Comparison of ENCODE assay signal across 9 mouse cellular contexts in the genomic region with DNA sequence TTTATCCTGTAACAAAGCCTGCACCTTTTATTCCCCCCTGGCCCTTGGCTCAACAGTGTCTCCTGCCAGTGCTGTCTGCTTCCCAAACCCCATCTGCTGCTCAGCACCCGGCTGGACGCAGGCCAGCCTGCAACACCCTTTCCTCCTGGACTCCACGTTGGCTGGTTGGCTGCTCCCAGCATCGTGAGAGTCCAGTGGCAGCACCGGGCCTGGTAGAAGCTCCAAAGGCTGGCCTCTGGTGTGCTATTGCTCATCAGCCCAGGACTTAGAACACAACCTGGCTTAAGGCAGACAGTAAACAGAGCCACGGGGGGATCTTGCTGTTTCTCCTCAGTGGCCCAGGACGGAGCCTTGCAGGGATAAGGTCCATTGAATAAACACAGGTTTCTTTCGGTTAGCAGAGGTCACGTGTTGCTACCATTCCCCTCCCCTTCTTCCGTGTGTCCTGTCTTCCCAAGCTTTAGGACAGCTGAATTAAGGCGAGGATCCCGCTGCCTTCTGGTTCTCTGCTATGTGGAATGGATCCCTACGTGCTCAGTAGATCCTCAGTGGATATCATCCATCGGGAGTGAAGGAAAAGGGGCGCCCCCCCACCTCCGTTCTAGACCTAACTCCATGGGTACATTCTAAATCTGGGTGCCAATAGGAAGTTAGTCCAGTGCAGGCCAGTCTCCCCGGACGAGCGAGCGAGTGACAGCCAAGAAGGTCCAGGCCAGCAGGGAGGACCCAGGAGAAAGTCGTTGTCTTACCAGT. TPM values are rescaled to one million over a fixed set of nuclear protein-coding genes. Genes with fewer than 3 reads are reported as not detected.
A peak's percentile ranks its signal among the peaks of the same experiment; 100 is the strongest.
DNase-seq lines count a peak whose midpoint lies in the region; ATAC-seq and TF ChIP-seq lines count a peak whose summit lies in the region.
"Had no signal": no experiment of that assay in that cellular context is flagged by ENCODE, and none has a peak within 500 bp of the region (broad histone marks: within the 10 kb centered on the region; RNA-seq: fewer than 3 reads in every experiment).

No protein-coding gene starts in this region.

- peak overlapping the region; percentile 33; the same call in 1 of the 2 replicates for H3K27ac ChIP-seq in embryonic facial prominence, embryonic 14.5 days (replicated peaks; ENCODE audit: low read depth, low read length)
- H3K27ac ChIP-seq in limb, embryonic 14.5 days (replicated peaks; ENCODE audit: low read depth, low read length): 0 out of 2 replicates have a peak overlapping the region, but pooled peaks have one; percentile 16
- H3K27ac ChIP-seq: embryonic facial prominence, embryonic 12.5 days had no signal

- ATAC-seq in embryonic facial prominence, embryonic 14.5 days (ENCODE audit: low read depth): no peak
- ATAC-seq in limb, embryonic 14.5 days (ENCODE audit: low FRiP score, low read depth): no peak

- H3K9me3 ChIP-seq in embryonic facial prominence, embryonic 14.5 days (ENCODE audit: control insufficient read depth, low read length): no peaks in the 10 kb centered on the region
- no peaks in the 10 kb centered on the region for H3K9me3 ChIP-seq in limb, embryonic 14.5 days (ENCODE audit: control insufficient read depth, low read length)
- H3K9me3 ChIP-seq: embryonic facial prominence, embryonic 12.5 days had no signal

- no peak overlapping the region for H3K4me3 ChIP-seq in embryonic facial prominence, embryonic 14.5 days (ENCODE audit: low read depth, low read length)
- no peak overlapping the region for H3K4me3 ChIP-seq in limb, embryonic 14.5 days (replicated peaks; ENCODE audit: low read length)
- H3K4me3 ChIP-seq: embryonic facial prominence, embryonic 12.5 days had no signal

- no peaks in the 10 kb centered on the region for H3K27me3 ChIP-seq in embryonic facial prominence, embryonic 14.5 days (replicated peaks; ENCODE audit: control insufficient read depth, insufficient read depth, low read length)
- no peaks in the 10 kb centered on the region for H3K27me3 ChIP-seq in limb, embryonic 14.5 days (ENCODE audit: control insufficient read depth, insufficient read depth, low read length)
- H3K27me3 ChIP-seq: embryonic facial prominence, embryonic 12.5 days had no signal

- WGBS in embryonic facial prominence, embryonic 14.5 days: 52% methylated on average over 21 of the region's 21 CpGs
- WGBS in limb, embryonic 14.5 days: 60% methylated on average over 21 of the region's 21 CpGs

- intact Hi-C loops in heart, postnatal 25 days (cut with DNase I): loop anchor here (2.0 kb wide), 1 partner anchor 15 kb away; no protein-coding TSS in a partner anchor

- H3K4me1 ChIP-seq in embryonic facial prominence, embryonic 14.5 days (ENCODE audit: control insufficient read depth, insufficient read depth, low read length): peaks cover 15% of the 10 kb centered on the region
- H3K4me1 ChIP-seq in limb, embryonic 14.5 days (ENCODE audit: control insufficient read depth, insufficient read depth, low read length): peaks cover 26% of the 10 kb centered on the region

- H3K4me2 ChIP-seq in embryonic facial prominence, embryonic 14.5 days (ENCODE audit: low read depth, low read length): no peak overlapping the region
- no peak overlapping the region for H3K4me2 ChIP-seq in limb, embryonic 14.5 days (replicated peaks; ENCODE audit: low read depth, low read length, severe bottlenecking)
- H3K4me2 ChIP-seq: embryonic facial prominence, embryonic 12.5 days had no signal

- peaks cover 31% of the 10 kb centered on the region; the same call in 1 of the 2 replicates for H3K36me3 ChIP-seq in embryonic facial prominence, embryonic 14.5 days (ENCODE audit: control insufficient read depth, insufficient read depth, low read length)
- peaks cover 25% of the 10 kb centered on the region for H3K36me3 ChIP-seq in limb, embryonic 14.5 days (ENCODE audit: control insufficient read depth, insufficient read depth, low read length)

- TF ChIP-seq POLR2A in limb, embryonic 14.5 days (IDR thresholded peaks at IDR 0.05; ENCODE audit: borderline replicate concordance, extremely low read depth, insufficient read depth, insufficient read length): no peak

- H3K9ac ChIP-seq in embryonic facial prominence, embryonic 14.5 days (ENCODE audit: low read depth, low read length): no peak overlapping the region
- no peak overlapping the region for H3K9ac ChIP-seq in limb, embryonic 14.5 days (ENCODE audit: low read depth, low read length, severe bottlenecking)

- DNase-seq in heart, adult 11 months: peak; percentile 98
- no peak for DNase-seq in heart, postnatal 25 days (ENCODE audit: low spot score)
- peak; percentile 26 for DNase-seq in embryonic facial prominence, embryonic 14.5 days (ENCODE audit: low spot score)
- peak; percentile 71 for DNase-seq in heart, postnatal 4 days
- no peak for DNase-seq in limb, embryonic 14.5 days (ENCODE audit: low spot score)
- DNase-seq in spleen, postnatal 36 days (ENCODE audit: low spot score in 2 of 2): no peak
- no peak for DNase-seq in right cerebral cortex, postnatal 4 days
- DNase-seq in adipocyte (ENCODE audit: low spot score): no peak

RNA-seq across cellular contexts. Expression of a gene that starts 30.7 kb away (rescaled TPM):
- 10 to 100 TPM; 30.3 to 33.0 TPM for total RNA-seq in heart, postnatal 25 days (2021)
- polyA plus RNA-seq in embryonic facial prominence, embryonic 14.5 days (2014; fragmentation: Nextera tagmentation; extraction: Ambion mirVana): 30.8 and 31.7 TPM in 2 replicates
- total RNA-seq in heart, postnatal 4 days (2021): 10 to 100 TPM; 51.6 to 52.0 TPM
- polyA plus RNA-seq in limb, embryonic 14.5 days (2012; rRNA removed): 79.3 and 113 TPM in 2 replicates
- polyA plus RNA-seq in limb, embryonic 14.5 days (2014; fragmentation: Nextera tagmentation; extraction: Ambion mirVana): 36.5 and 39.5 TPM in 2 replicates

RNA-seq across cellular contexts. Expression of a gene that starts 35.3 kb away (rescaled TPM):
- 10 to 100 TPM; 76.5 to 83.0 TPM for total RNA-seq in heart, postnatal 25 days (2021)
- 37.5 and 41.9 TPM in 2 replicates for polyA plus RNA-seq in embryonic facial prominence, embryonic 14.5 days (2014; fragmentation: Nextera tagmentation; extraction: Ambion mirVana)
- total RNA-seq in heart, postnatal 4 days (2021): 10 to 100 TPM; 58.7 to 59.2 TPM
- polyA plus RNA-seq in limb, embryonic 14.5 days (2012; rRNA removed): 23.4 and 29.1 TPM in 2 replicates
- 46.2 and 47.3 TPM in 2 replicates for polyA plus RNA-seq in limb, embryonic 14.5 days (2014; fragmentation: Nextera tagmentation; extraction: Ambion mirVana)

RNA-seq across cellular contexts. Expression of a gene that starts 45.9 kb away (rescaled TPM):
- total RNA-seq in heart, postnatal 25 days (2021): 10 to 100 TPM; 20.7 to 26.5 TPM
- 8.0 and 8.3 TPM in 2 replicates for polyA plus RNA-seq in embryonic facial prominence, embryonic 14.5 days (2014; fragmentation: Nextera tagmentation; extraction: Ambion mirVana)
- 10 to 100 TPM; 32.7 to 33.4 TPM for total RNA-seq in heart, postnatal 4 days (2021)
- polyA plus RNA-seq in limb, embryonic 14.5 days (2012; rRNA removed): 21.7 and 30.9 TPM in 2 replicates
- polyA plus RNA-seq in limb, embryonic 14.5 days (2014; fragmentation: Nextera tagmentation; extraction: Ambion mirVana): 8.0 and 8.4 TPM in 2 replicates

Comparison
In these comparisons a context has a peak if more than half of its experiments do, and no peak if none do; other contexts are left out.
1. DNase-seq: peak in heart, adult 11 months (single experiment), embryonic facial prominence, embryonic 14.5 days (single experiment) and heart, postnatal 4 days (single experiment); none in heart, postnatal 25 days (single experiment), limb, embryonic 14.5 days (single experiment), spleen, postnatal 36 days (0 of 2), right cerebral cortex, postnatal 4 days (single experiment) and adipocyte (single experiment).